Mouse (Mus musculus) adrenal gland (tissue): ENCODE measurements around the gene Tpd52l2.

Source experiments
- intact Hi-C: fragments of 180-260 bp; cut with DNase I; formaldehyde crosslinking; loops from one replicate; pipeline ENCODE4 v1.15.1; 2025
- long read RNA-seq, 2 experiments: library from polyadenylated mRNA; unstranded; transcript quantifications; one replicate each; pipeline ENCODE4 v2.0.0; 2020; ENCODE audit warnings: borderline replicate concordance in 1 of 2; ENCODE audit not compliant: insufficient replicate concordance in 1 of 2

Gene Tpd52l2
- long read RNA-seq, experiment 1, transcript Tpd52l2-201 (7 exons, 2,950 nt) = major isoform, 82 of 121 reads
- long read RNA-seq, experiment 1, transcript Tpd52l2-208 (8 exons, 3,603 nt) = minor isoform, 6 of 121 reads
- long read RNA-seq, experiment 1, transcript Tpd52l2-204 (6 exons, 3,475 nt) = minor isoform, 17 of 121 reads
- long read RNA-seq, experiment 1, partial matches to known transcripts = 0 of 121 reads
- long read RNA-seq, experiment 1, other reads (novel, unspliced or antisense) = 15 of 121 reads
- long read RNA-seq, experiment 2, transcript Tpd52l2-204 (6 exons, 3,475 nt) = minor isoform, 8 of 148 reads
- long read RNA-seq, experiment 2, transcript Tpd52l2-201 (7 exons, 2,950 nt) = major isoform, 103 of 148 reads
- long read RNA-seq, experiment 2, transcript Tpd52l2-208 (8 exons, 3,603 nt) = minor isoform, 20 of 148 reads
- long read RNA-seq, experiment 2, partial matches to known transcripts = 4 of 148 reads
- long read RNA-seq, experiment 2, other reads (novel, unspliced or antisense) = 6 of 148 reads

- intact Hi-C loops = loop anchor here (5.0 kb wide), 2 partner anchors 85 to 105 kb away; no protein-coding TSS in a partner anchor
Observed at GRCm38 (mm10) chr2:181496831-181497547, at the start of gene Tpd52l2. Gene Tpd52l2, plus strand, starts transcription at chr2:181497142.

DNA sequence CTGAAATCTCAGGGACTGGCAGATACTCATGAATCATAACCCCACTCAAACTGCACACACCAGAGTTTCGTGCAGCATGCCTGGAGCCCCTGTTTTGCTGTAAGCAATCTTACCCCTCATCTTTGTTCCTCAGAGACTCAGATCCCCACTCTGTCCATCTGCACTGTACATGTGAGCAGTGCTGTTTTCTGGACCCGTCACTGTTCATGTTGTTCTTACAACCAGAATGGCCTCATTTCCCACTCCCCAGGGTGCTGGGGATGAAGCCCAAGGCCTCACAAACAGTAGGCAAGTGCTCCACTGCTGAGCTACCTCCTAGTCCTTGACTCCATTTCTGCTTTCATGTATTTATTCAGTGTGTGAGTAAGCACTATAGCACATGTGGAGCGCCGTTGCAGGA lies 44.8 kb upstream of the Tpd52l2 start:
- intact Hi-C loops = no loop called here

- intact Hi-C loops = no loop called here
Observed at GRCm38 (mm10) chr2:181453274-181453673, 43.7 kb upstream of the Tpd52l2 start.

- intact Hi-C loops = loop anchor here (2.0 to 5.0 kb wide), 2 partner anchors 36 to 43 kb away; partner anchors contain the start of gene Abhd16b
Observed at GRCm38 (mm10) chr2:181455899-181456298, 41.0 kb upstream of the Tpd52l2 start.

- intact Hi-C loops = loop anchor here (2.0 to 5.0 kb wide), 2 partner anchors 34 to 45 kb away; partner anchors contain the start of gene Abhd16b
Observed at GRCm38 (mm10) chr2:181457831-181458230, 39.1 kb upstream of the Tpd52l2 start.

DNA sequence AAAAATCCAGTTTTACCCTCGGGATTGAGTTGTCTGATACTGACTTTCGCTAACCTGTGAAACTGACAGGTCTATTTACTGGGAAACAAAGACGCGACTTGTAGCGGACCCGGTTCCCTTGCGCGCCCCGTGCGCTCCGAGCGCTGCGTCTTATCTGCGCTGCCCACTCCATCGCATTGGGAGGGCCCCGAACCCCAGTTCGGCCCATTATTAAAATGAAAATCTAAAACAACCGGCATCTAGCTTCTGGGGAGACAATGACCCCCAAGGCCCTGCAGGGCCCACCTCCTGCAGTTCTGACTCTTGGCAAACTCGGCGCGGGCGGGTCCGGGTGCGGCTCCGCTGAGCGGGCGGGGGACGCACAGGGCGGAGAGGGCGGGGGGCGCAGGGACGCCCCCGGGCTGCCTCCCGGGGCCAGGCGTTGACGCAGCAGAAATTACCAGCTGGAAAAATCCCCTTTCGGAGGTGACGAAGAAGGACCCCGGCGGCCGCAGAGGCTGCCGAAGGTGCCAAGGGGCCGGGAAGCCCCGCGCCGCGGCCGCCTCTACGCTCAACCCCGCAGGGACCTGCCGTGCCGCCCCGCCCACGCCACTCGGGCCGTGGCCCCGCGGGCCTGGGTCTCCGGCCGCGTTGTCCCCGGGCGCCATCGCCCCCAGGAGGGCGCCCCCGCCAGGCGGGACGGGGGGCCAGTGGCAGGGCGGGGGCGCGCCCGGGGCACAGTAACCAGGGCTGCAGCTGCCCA lies 38.4 kb upstream of the Tpd52l2 start:
- intact Hi-C loops = loop anchor here (5.0 kb wide), 1 partner anchor 34 kb away; the partner anchor contains the start of gene Abhd16b

- intact Hi-C loops = loop anchor here (5.0 kb wide), 1 partner anchor 33 kb away; the partner anchor contains the start of gene Abhd16b
Observed at GRCm38 (mm10) chr2:181459153-181459672, 37.7 kb upstream of the Tpd52l2 start, which contains the start of gene Zbtb46. Gene Zbtb46, minus strand, starts transcription at chr2:181459426.

GRCm38 (mm10) chr2:181459673-181460621 lies 37.0 kb upstream of the Tpd52l2 start:
- intact Hi-C loops = loop anchor here (5.0 kb wide), 1 partner anchor 32 kb away; the partner anchor contains the start of gene Abhd16b

GRCm38 (mm10) chr2:181461536-181462100 lies 35.3 kb upstream of the Tpd52l2 start:
- intact Hi-C loops = no loop called here

DNA sequence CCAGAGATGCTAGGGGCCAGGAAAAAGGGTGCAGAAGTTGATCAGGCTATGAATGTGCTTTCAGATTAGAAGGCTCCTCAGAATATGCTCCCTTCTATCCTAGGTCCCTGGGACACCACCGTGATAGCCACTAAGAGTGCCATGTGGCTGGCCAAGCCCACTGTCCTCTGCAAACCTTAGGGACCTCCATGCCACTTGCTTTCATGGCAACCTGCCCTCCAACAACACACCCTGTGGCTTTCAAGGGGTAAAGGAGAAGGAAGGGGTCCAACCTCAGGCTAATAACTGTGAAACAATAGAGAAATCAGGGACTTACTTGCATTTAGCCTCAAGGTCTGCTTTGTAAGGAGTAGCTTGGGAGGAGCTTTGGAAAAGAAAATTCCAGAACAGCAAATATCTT lies 34.3 kb upstream of the Tpd52l2 start:
- intact Hi-C loops = no loop called here

DNA sequence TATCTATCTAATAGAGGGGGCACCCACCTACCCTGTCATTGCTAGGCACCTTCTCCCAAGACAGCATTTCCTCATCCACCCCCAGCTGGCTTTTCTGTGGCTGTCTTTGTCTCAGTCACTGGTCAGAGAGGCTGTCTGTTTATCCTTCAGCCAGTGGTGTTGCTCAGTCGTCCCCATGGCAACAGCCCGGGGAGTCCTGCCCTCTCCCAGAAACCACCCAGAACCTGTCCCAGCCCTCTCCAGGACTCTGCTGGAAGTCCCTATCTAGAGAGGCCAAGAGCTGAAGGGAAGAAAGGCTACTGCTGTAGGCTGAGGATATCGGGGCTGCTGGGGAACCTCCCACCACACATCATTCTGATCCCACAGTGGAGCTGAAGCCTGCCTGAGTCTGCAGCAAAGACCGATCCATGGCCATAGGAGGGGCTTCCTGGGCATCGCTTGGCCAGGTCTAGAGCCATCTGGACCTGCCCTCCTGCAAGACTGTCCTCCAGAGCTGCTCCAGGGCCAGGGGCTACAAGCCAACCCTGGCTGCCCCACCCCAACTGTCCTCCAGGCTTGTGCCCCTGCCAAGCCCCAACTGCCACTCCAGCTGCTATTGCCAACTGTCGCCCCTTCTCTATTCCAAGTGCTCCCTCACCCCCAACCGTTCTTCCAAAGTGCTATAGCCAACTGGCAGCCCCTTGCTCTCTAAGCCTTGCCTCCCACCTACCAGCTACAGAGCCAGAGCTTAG lies 33.8 kb upstream of the Tpd52l2 start:
- intact Hi-C loops = no loop called here

DNA sequence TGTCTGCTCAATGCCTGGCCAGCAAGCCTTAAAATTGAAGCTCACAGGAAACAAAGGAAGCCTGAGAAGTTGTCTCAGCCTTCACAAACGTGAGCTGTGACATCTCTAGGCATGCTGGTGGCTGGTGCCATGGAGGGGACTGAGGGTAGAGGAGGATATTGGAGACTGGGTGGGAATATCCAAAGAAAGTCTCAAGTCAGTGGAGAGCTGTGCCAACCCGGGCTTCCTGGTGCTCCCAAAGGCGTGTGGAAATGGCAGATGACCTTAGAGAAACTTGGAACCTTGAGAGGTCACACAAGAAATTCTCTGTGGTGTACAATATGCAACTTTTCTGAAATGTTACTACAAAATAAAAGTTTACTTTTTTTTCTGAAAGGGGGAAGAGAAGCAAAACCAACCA lies 31.5 kb upstream of the Tpd52l2 start:
- intact Hi-C loops = no loop called here

GRCm38 (mm10) chr2:181470285-181470684 lies 26.7 kb upstream of the Tpd52l2 start:
- intact Hi-C loops = no loop called here

DNA sequence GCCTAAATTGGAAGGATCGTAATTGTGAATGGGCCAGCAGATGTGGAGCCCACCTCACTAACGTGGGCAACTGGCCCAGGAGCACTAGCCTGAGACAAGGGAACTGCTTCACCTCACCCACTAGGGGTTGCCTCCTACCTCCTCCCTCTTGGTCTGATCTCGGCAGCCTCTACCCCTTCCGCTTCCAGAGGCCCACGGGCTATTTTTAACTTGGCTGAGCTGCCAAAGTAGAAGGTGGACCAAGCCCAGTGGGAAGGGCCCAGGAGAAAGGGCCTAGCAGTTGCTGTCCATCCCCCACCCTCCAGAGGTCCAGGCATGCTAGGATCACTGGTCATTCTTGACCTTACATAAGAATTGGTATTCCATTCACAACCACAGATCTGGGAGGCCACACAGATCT lies 25.7 kb upstream of the Tpd52l2 start:
- intact Hi-C loops = no loop called here

DNA sequence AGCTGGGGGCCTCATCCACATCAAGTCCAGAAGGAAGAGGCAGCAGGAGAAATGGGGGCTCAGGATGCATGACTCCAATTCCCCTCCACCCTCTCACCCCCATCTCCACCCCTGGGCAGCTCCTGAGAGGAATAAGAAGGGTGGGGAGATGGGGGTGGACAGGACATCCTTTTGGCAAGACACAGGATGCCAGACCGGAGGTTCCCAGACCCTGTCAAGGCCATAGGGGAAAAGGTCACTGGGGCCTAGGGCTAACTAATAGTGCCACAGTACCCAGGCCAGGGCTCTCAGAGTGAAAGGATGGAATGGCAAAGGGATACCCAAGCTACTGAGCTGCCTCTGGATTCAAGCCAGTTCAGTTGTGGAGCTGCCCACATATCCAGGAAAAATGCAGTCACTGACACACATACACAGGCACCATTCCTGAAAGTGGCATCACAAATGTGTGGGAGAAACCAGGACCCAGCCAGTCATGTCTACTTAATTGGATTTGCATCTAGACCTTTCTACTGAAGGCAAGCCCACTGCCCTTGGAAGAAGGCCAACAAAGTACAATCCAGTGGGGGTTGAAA lies 24.6 kb upstream of the Tpd52l2 start:
- intact Hi-C loops = no loop called here

- intact Hi-C loops = loop anchor here (5.0 kb wide), 1 partner anchor 71 kb away; no protein-coding TSS in a partner anchor
Observed at GRCm38 (mm10) chr2:181483120-181483519, 13.8 kb upstream of the Tpd52l2 start.

DNA sequence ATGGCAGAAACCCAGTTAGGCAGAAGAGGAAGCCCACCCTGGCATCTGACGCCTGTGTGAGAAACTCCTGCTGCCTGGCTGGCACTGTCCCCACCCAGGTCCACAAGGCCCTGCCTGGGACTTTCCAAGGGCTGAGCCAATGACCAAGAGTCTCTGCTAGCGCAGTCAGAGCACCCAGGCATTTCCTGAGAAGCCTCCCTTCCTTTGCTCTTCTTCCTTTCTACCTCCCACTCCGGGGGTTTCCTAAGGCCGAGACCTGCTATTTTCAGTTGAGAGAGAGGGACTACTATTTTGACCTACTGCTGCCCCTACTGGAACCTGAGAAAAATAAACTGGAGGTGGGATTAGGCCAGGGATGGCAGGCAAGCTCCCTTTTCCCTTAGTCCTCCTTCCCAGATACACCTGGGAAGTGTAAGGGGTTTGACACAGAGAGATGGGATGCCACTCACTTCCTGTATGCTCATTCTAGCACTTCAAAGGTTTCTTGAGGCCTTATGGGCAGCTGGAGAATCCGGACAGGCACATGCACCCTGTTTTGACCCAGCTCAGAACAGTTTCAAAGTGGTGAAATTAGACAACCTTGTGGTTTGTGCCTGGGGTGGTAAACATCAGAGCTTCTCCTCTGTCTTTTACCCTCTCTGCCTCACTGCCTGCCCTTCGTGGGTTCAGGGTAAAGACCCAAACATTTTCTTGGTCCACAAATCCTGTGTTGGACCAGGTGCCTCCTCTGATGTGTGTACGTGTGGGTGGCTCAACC lies 13.2 kb upstream of the Tpd52l2 start:
- intact Hi-C loops = loop anchor here (5.0 kb wide), 1 partner anchor 71 kb away; no protein-coding TSS in a partner anchor
